Mouse (Mus musculus): ENCODE data around the gene Hist1h3a. TPM values are rescaled to one million over a fixed set of nuclear protein-coding genes. Genes with fewer than 3 reads are reported as not detected.

The Hist1h3a gene
- total RNA-seq, 2 experiments from 2014 or later, result 459 to 527 TPM

Small RNA genes within 50 kb of the gene (microRNA-seq; reads per million reads assigned to microRNA genes)
- not detected for gene Gm44314
- not detected for gene Gm44484

Other genes starting within 250 kb of the Hist1h3a start
- gene Hist1h4h, start 231.3 kb downstream of the Hist1h3a start, total RNA-seq (2021), result 1,000 to 10,000 TPM; 1,239 to 1,302 TPM
- gene Hist1h2af, start 228.5 kb downstream of the Hist1h3a start, total RNA-seq (2021), result 100 to 1,000 TPM; 512 to 538 TPM
- gene Hist1h3g, start 227.0 kb downstream of the Hist1h3a start, total RNA-seq (2021), result 100 to 1,000 TPM; 144 to 196 TPM
- gene Hist1h2bh, start 219.0 kb downstream of the Hist1h3a start, total RNA-seq (2021), result 10 to 100 TPM; 29.4 to 38.7 TPM
- gene Hist1h3f, start 218.3 kb downstream of the Hist1h3a start, total RNA-seq (2021), result 100 to 1,000 TPM; 150 to 177 TPM
- 100 to 1,000 TPM; 899 to 983 TPM for gene Hist1h4f, start 210.7 kb downstream of the Hist1h3a start, total RNA-seq (2021)
- gene Hist1h1d, start 209.1 kb downstream of the Hist1h3a start, total RNA-seq (2021), result 10 to 100 TPM; 48.3 to 57.6 TPM
- 100 to 1,000 TPM; 399 to 448 TPM for gene Hist1h3e, start 200.0 kb downstream of the Hist1h3a start, total RNA-seq (2021)
- gene Hist1h2ae, start 191.2 kb downstream of the Hist1h3a start, total RNA-seq (2021), result 10 to 100 TPM; 79.7 to 95.7 TPM
- 100 to 1,000 TPM; 627 to 705 TPM for gene Hist1h2bg, start 191.0 kb downstream of the Hist1h3a start, total RNA-seq (2021)
- gene Hist1h2bf, start 188.2 kb downstream of the Hist1h3a start, total RNA-seq (2021), result 100 to 1,000 TPM; 297 to 360 TPM
- gene Hist1h2ad, start 188.0 kb downstream of the Hist1h3a start, total RNA-seq (2021), result 10 to 100 TPM; 63.5 to 64.6 TPM
- 10 to 100 TPM; 64.3 to 80.4 TPM for gene Hist1h3d, start 186.6 kb downstream of the Hist1h3a start, total RNA-seq (2021)
- 100 to 1,000 TPM; 413 to 478 TPM for gene Hist1h4d, start 180.8 kb downstream of the Hist1h3a start, total RNA-seq (2021)
- gene Hist1h2be, start 141.3 kb downstream of the Hist1h3a start, total RNA-seq (2021), result 10 to 100 TPM; 40.6 to 48.5 TPM
- gene Hist1h1e, start 139.8 kb downstream of the Hist1h3a start, total RNA-seq (2021), result 100 to 1,000 TPM; 327 to 388 TPM
- gene Hist1h2ac, start 78.4 kb downstream of the Hist1h3a start, total RNA-seq (2021), result 10 to 100 TPM; 13.0 to 15.5 TPM
- 10 to 100 TPM; 92.5 to 95.2 TPM for gene Hist1h2bc, start 78.2 kb downstream of the Hist1h3a start, total RNA-seq (2021)
- gene Hist1h1t, start 66.6 kb downstream of the Hist1h3a start, total RNA-seq (2021), result 1 to 10 TPM; 1.8 to 2.2 TPM
- 100 to 1,000 TPM; 220 to 275 TPM for gene Hist1h4c, start 63.9 kb downstream of the Hist1h3a start, total RNA-seq (2021)
- gene Hfe, start 51.5 kb downstream of the Hist1h3a start, total RNA-seq (2021), result 10 to 100 TPM; 24.4 to 26.7 TPM
- gene Hist1h1c, start 23.6 kb downstream of the Hist1h3a start, total RNA-seq (2021), result 100 to 1,000 TPM; 583 to 655 TPM
- gene Hist1h3c, start 16.8 kb downstream of the Hist1h3a start, total RNA-seq (2021), result 100 to 1,000 TPM; 224 to 252 TPM
- gene Hist1h2bb, start 15.7 kb downstream of the Hist1h3a start, total RNA-seq (2021), result 100 to 1,000 TPM; 268 to 325 TPM
- 100 to 1,000 TPM; 457 to 545 TPM for gene Hist1h2ab, start 11.3 kb downstream of the Hist1h3a start, total RNA-seq (2021)
- gene Hist1h3b, start 10.1 kb downstream of the Hist1h3a start, total RNA-seq (2021), result 100 to 1,000 TPM; 526 to 670 TPM
- 100 to 1,000 TPM; 436 to 510 TPM for gene Hist1h4b, start 5.4 kb downstream of the Hist1h3a start, total RNA-seq (2021)
- gene Hist1h4a, start 1.2 kb downstream of the Hist1h3a start, total RNA-seq (2021), result 100 to 1,000 TPM; 348 to 415 TPM
- 100 to 1,000 TPM; 405 to 481 TPM for gene Hist1h1a, start 1.3 kb upstream of the Hist1h3a start, total RNA-seq (2021)
- gene Trim38, start 7.5 kb upstream of the Hist1h3a start, total RNA-seq (2021), result under 1 TPM in 1 of 2 experiments, not detected in 1; 0.20 TPM
- gene Slc17a2, start 44.6 kb upstream of the Hist1h3a start, total RNA-seq (2021), result 10 to 100 TPM in 1 of 2 experiments, under 1 TPM in 1; 0.53 to 10.9 TPM
- 1 to 10 TPM; 3.3 to 4.8 TPM for gene Slc17a3, start 77.0 kb upstream of the Hist1h3a start, total RNA-seq (2021)
- gene Slc17a1, start 105.4 kb upstream of the Hist1h3a start, total RNA-seq (2021), result 1 to 10 TPM in 1 of 2 experiments, under 1 TPM in 1; 0.37 to 5.1 TPM
- 1 to 10 TPM; 1.4 to 1.8 TPM for gene Slc17a4, start 152.6 kb upstream of the Hist1h3a start, total RNA-seq (2021)
- not detected for gene Hist1h2ba, start 171.8 kb upstream of the Hist1h3a start, total RNA-seq (2021)
- not detected for gene Hist1h2aa, start 172.1 kb upstream of the Hist1h3a start, total RNA-seq (2021)
- gene Scgn, start 228.8 kb upstream of the Hist1h3a start, total RNA-seq (2021), result 1 to 10 TPM; 1.2 to 3.0 TPM